Mouse (Mus musculus) thymus, adult 2 months (tissue): Measurements from ENCODE around the gene Nell1. TPM values are rescaled to one million over a fixed set of nuclear protein-coding genes. Genes with fewer than 3 reads are reported as not detected.

Experiments
- DNase-seq: peaks from one replicate; pipeline ENCODE4 v3.0.0; 2021
- H3K27ac ChIP-seq: fragments of 200-500 bp; 2 replicates; pipeline ENCODE4 v1.5.1; 2012; ENCODE audit warnings: low read length, control low read depth; ENCODE audit not compliant: control insufficient read depth, insufficient read depth
- H3K27me3 ChIP-seq: fragments of 200-500 bp; 2 replicates; pipeline ENCODE4 v1.6.1; 2012; ENCODE audit warnings: mild to moderate bottlenecking, low read length, moderate library complexity, mixed read lengths; ENCODE audit not compliant: control insufficient read depth, insufficient read depth
- H3K36me3 ChIP-seq: fragments of 200-500 bp; 2 replicates; pipeline ENCODE4 v1.6.1; 2012; ENCODE audit warnings: mild to moderate bottlenecking, low read length, moderate library complexity; ENCODE audit not compliant: control insufficient read depth, insufficient read depth
- H3K4me1 ChIP-seq: fragments of 200-500 bp; replicated peaks from 2 replicates; pipeline ENCODE4 v1.6.1; 2012; ENCODE audit warnings: low read length; ENCODE audit not compliant: control insufficient read depth, insufficient read depth
- H3K4me3 ChIP-seq: fragments of 200-500 bp; 2 replicates; pipeline ENCODE4 v1.5.1; 2012; ENCODE audit warnings: mild to moderate bottlenecking, low read length, control low read depth, moderate library complexity; ENCODE audit not compliant: control insufficient read depth, insufficient read depth
- CTCF ChIP-seq: fragments of 200-500 bp; IDR thresholded peaks from 2 replicates; pipeline ENCODE4 v1.5.1; 2012; ENCODE audit warnings: mild to moderate bottlenecking, control low read depth, low read length, moderate library complexity, borderline replicate concordance; ENCODE audit not compliant: control insufficient read depth, poor library complexity, insufficient read depth; ENCODE audit errors: extremely low read depth
- POLR2A ChIP-seq: fragments of 200-500 bp; IDR thresholded peaks from 2 replicates; pipeline ENCODE4 v1.6.1; 2012; ENCODE audit warnings: mild to moderate bottlenecking, low read length, control low read depth, moderate library complexity; ENCODE audit not compliant: control insufficient read depth, poor library complexity, insufficient read depth; ENCODE audit errors: extremely low read depth
- WGBS: fragments of 180-500 bp; shearing (Covaris S2); methylation state at CpG from one replicate; pipeline ENCODE4 v1.1.7; 2018; 5-methylcytosine and 5-hydroxymethylcytosine counted together
- polyA plus RNA-seq: library from polyadenylated mRNA; depleted of rRNA; stranded (reverse); fragments of >200 nt; gene quantifications from 2 replicates; pipeline ENCODE4 v1.2.3, GENCODE M21; 2012

Gene Nell1
- polyA plus RNA-seq, 1 experiment, result 0.07 TPM

- DNase-seq, result no peak
- no peak overlapping the region for H3K4me3 ChIP-seq
- H3K4me1 ChIP-seq, result no peaks in the 10 kb centered on the region
- H3K27ac ChIP-seq, result no peak overlapping the region
- no peak for TF ChIP-seq POLR2A
- no peak for TF ChIP-seq CTCF
- H3K36me3 ChIP-seq, result no peaks in the 10 kb centered on the region
- H3K27me3 ChIP-seq, result no peaks in the 10 kb centered on the region
- WGBS, result 28% methylated on average over 9 of the region's 9 CpGs
Observed at GRCm38 (mm10) chr7:49981511-49982227, 7.0 kb downstream of the Nell1 start.

- no peaks in the 10 kb centered on the region for H3K36me3 ChIP-seq
- TF ChIP-seq POLR2A (no peak), CTCF (no peak)
- no peaks in the 10 kb centered on the region for H3K4me1 ChIP-seq
- no peak for DNase-seq
- WGBS, result 42% methylated on average over 6 of the region's 6 CpGs
- no peak overlapping the region for H3K4me3 ChIP-seq
- H3K27me3 ChIP-seq, result no peaks in the 10 kb centered on the region
- H3K27ac ChIP-seq, result no peak overlapping the region
Observed at GRCm38 (mm10) chr7:49984698-49985097, 10.0 kb downstream of the Nell1 start.

GRCm38 (mm10) chr7:49985947-49986346, 11.3 kb downstream of the Nell1 start:
- Histone ChIP-seq H3K36me3 (no peaks in the 10 kb centered on the region), H3K27me3 (no peaks in the 10 kb centered on the region), H3K4me3 (no peak overlapping the region), H3K4me1 (no peaks in the 10 kb centered on the region), H3K27ac (no peak overlapping the region)
- 94% methylated on average over 8 of the region's 8 CpGs for WGBS
- TF ChIP-seq CTCF, result no peak
- no peak for TF ChIP-seq POLR2A
- DNase-seq, result no peak

GRCm38 (mm10) chr7:49999321-49999720, 24.7 kb downstream of the Nell1 start:
- Histone ChIP-seq H3K36me3 (no peaks in the 10 kb centered on the region), H3K27me3 (no peaks in the 10 kb centered on the region), H3K4me1 (no peaks in the 10 kb centered on the region), H3K27ac (no peak overlapping the region), H3K4me3 (no peak overlapping the region)
- no peak for TF ChIP-seq POLR2A
- no peak for TF ChIP-seq CTCF
- WGBS, result 78% methylated on average over 4 of the region's 4 CpGs
- no peak for DNase-seq

- 43% methylated on average over 2 of the region's 2 CpGs for WGBS
- Histone ChIP-seq H3K4me1 (no peaks in the 10 kb centered on the region), H3K27me3 (no peaks in the 10 kb centered on the region), H3K36me3 (no peaks in the 10 kb centered on the region), H3K27ac (no peak overlapping the region), H3K4me3 (no peak overlapping the region)
- no peak for DNase-seq
- TF ChIP-seq POLR2A (no peak), CTCF (no peak)
Observed at GRCm38 (mm10) chr7:50005268-50005667, 30.6 kb downstream of the Nell1 start.

GRCm38 (mm10) chr7:50035187-50036153, 60.8 kb downstream of the Nell1 start:
- H3K4me3 ChIP-seq, result no peak overlapping the region
- no peak overlapping the region for H3K27ac ChIP-seq
- WGBS, result 88% methylated on average over 13 of the region's 13 CpGs
- no peaks in the 10 kb centered on the region for H3K27me3 ChIP-seq
- DNase-seq, result no peak
- TF ChIP-seq CTCF (no peak), POLR2A (no peak)
- H3K36me3 ChIP-seq, result no peaks in the 10 kb centered on the region
- H3K4me1 ChIP-seq, result no peaks in the 10 kb centered on the region
